ENCODE assay signal across 9 mouse cellular contexts in genomic region chr16:44242633-44243032, GRCm38 (mm10).
DNase-seq lines count a peak whose midpoint lies in the region; ATAC-seq and TF ChIP-seq lines count a peak whose summit lies in the region.
"Had no signal": no experiment of that assay in that cellular context is flagged by ENCODE, and none has a peak within 500 bp of the region (broad histone marks: within the 10 kb centered on the region; RNA-seq: fewer than 3 reads in every experiment).

No protein-coding gene starts in this region.

- no peaks in the 10 kb centered on the region for H3K36me3 ChIP-seq in heart, embryonic 10.5 days
- no peaks in the 10 kb centered on the region for H3K36me3 ChIP-seq in liver, embryonic 14.5 days (replicated peaks; ENCODE audit: control insufficient read depth, insufficient read depth, low read depth)

- no peaks in the 10 kb centered on the region for H3K27me3 ChIP-seq in heart, embryonic 10.5 days (ENCODE audit: insufficient read depth, poor library complexity, severe bottlenecking)
- H3K27me3 ChIP-seq in liver, embryonic 14.5 days (ENCODE audit: control insufficient read depth, insufficient read depth, low read length) = no peaks in the 10 kb centered on the region

- H3K27ac ChIP-seq in heart, embryonic 10.5 days = no peak overlapping the region
- no peak overlapping the region for H3K27ac ChIP-seq in liver, embryonic 14.5 days

- TF ChIP-seq CTCF in liver, embryonic 14.5 days (IDR thresholded peaks at IDR 0.05; ENCODE audit: low read depth) = peak; percentile 91

- DNase-seq in CD4-positive helper T cell, adult 2 months (ENCODE audit: low read depth, low spot score) = peak; percentile 59
- peak; percentile 87 for DNase-seq in adrenal gland, postnatal 10 days
- peak; percentile 62 for DNase-seq in embryo, embryonic 11.5 days (ENCODE audit: low read depth, low spot score)
- peak; percentile 82 for DNase-seq in heart, embryonic 10.5 days (ENCODE audit: low spot score)
- peak; percentile 84 for DNase-seq in kidney, postnatal 10 days
- peak; percentile 41 to 59 (median 51) for DNase-seq in liver, embryonic 14.5 days (ENCODE audit: low read depth in 3 of 3, low spot score in 3 of 3)
- peak; percentile 74 for DNase-seq in naive thymus-derived CD4-positive, alpha-beta T cell, adult 2 months (ENCODE audit: low read depth)
- DNase-seq in spleen, postnatal 14 days (ENCODE audit: low spot score in 2 of 2) = peak; percentile 32 to 66

- H3K4me3 ChIP-seq in heart, embryonic 10.5 days = no peak overlapping the region
- no peak overlapping the region for H3K4me3 ChIP-seq in liver, embryonic 14.5 days (ENCODE audit: insufficient read depth in 1 of 2, low read depth in 2 of 2, low read length in 2 of 2)
- H3K4me3 ChIP-seq: erythroblast, embryonic 14.5 days had no signal

- ATAC-seq in liver, embryonic 14.5 days (ENCODE audit: insufficient read depth) = peak; percentile 50; the same call in 1 of the 2 replicates

- TF ChIP-seq EP300 in liver, embryonic 14.5 days (IDR thresholded peaks at IDR 0.05; ENCODE audit: low read depth) = no peak

- no peak overlapping the region for H3K9ac ChIP-seq in liver, embryonic 14.5 days (replicated peaks)

- no peak overlapping the region for H3K4me2 ChIP-seq in liver, embryonic 14.5 days (ENCODE audit: low read depth)

- peaks cover 13% of the 10 kb centered on the region for H3K4me1 ChIP-seq in heart, embryonic 10.5 days
- H3K4me1 ChIP-seq in liver, embryonic 14.5 days (replicated peaks; ENCODE audit: control insufficient read depth in 2 of 2, insufficient read depth in 2 of 2, low read length in 1 of 2) = no peaks in the 10 kb centered on the region; a peak in 1 of 4 replicates

- WGBS in heart, embryonic 10.5 days = 9% methylated on average over 1 of the region's 1 CpGs
- WGBS in liver, embryonic 14.5 days (ENCODE audit: insufficient replicate concordance) = 6% methylated on average over 1 of the region's 1 CpGs

- H3K9me3 ChIP-seq in heart, embryonic 10.5 days = no peaks in the 10 kb centered on the region
- no peaks in the 10 kb centered on the region for H3K9me3 ChIP-seq in liver, embryonic 14.5 days (ENCODE audit: control insufficient read depth, low read length)
